Mouse (Mus musculus) cerebellum, adult 2 months (tissue): ENCODE data around the gene Uso1.

Experiments
- CTCF ChIP-seq: fragments of 200-500 bp; IDR thresholded peaks from 2 replicates; pipeline ENCODE4 v1.5.1; 2011; ENCODE audit warnings: low read depth, mild to moderate bottlenecking, control low read depth, low read length, moderate library complexity, borderline replicate concordance; ENCODE audit not compliant: insufficient read depth
- POLR2A ChIP-seq: fragments of 200-500 bp; IDR thresholded peaks from 2 replicates; pipeline ENCODE4 v1.6.1; 2011; ENCODE audit warnings: low read length, control low read depth, borderline replicate concordance; ENCODE audit not compliant: insufficient read depth

GRCm38 (mm10) chr5:92127751-92128150 lies 10.0 kb upstream of the Uso1 start:
- no peak for TF ChIP-seq CTCF
- no peak for TF ChIP-seq POLR2A
